Mouse (Mus musculus) testis, postnatal 14 days (tissue): ENCODE measurements around the gene Zbtb32.
A peak's percentile ranks its signal among the peaks of the same experiment; 100 is the strongest.

Experiments
- DNase-seq: peaks from one replicate; pipeline ENCODE4 v3.0.0; 2021; ENCODE audit warnings: low spot score

Zbtb32 gene

DNA sequence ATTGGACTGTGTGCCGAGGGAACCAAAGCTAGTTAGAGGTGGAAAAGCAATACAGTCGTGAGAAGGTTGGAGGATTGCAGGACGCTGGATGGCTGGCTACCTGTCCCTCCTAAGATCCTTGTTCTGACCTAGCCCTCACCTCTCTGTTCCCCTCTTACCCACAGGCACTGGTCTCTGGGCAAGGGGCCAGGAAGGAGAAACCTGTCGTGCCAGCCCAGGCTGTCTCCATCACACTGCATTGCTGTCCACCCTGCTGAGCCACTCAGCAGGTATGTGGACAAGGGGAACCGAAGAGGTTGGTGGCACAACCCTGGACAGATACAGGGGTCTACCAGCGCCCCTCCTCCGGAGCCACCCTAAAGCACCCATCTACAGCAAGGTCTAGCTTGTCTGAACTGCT is 1.9 kb upstream of the Zbtb32 start:
- no peak for DNase-seq

DNA sequence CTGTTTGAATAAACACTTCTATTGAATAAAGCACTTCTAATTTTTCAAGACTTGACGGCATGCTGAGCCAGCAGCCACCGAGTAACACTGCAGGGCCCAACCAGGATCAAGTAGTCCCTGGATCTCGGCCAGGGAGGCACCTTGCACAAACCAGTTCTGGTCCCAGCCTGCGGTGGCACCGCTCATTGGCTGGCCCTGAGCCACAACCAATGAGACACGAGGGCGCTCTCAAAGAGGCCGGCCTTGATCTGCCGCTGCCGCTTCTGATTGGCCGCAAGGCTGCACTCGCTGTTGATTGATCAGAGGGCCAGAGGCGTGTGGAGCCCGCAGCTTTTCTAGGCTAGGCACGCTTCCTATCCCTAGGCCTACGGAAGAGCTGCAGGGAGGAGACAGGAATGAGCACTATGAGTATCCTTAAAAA is 1.2 kb upstream of the Zbtb32 start:
- DNase-seq, result peak; percentile 95

DNA sequence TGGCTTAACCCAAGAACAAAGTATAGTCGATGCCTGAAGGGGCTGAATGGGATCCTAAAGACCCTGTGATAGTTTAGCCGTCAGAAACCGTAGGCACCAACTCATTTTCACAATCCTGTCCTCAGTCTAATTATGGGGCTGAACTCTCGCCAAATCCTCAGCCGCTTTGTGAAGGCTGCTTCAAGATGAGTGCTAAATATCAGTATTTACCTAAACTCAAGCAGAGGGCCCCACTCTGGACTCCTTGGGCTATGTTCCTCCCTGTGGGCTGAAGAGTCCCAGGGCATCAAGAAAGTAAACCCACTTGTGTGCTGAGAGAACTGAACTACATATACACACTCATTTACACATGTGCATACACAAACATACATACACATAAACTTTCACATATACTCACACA is 1.9 kb downstream of the Zbtb32 start:
- no peak for DNase-seq

DNA sequence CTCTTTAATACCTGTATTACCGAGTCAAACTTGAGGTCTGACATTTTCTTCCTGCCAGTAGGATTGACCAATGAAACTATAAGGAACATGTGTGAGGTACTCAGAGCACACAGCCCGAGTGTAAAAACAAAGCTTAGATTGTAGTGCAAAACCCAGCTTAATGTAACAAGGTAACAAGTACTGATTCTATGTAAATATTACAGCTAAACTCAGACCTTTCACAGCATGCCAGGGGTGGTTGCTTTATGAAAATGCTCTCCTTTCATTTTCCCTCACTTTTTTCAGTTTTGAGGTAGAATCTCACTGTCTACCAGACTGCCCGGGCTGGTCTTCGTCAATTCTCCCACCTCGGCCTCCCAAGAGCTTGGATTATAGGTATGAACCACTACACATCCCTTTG is 2.6 kb downstream of the Zbtb32 start:
- no peak for DNase-seq

DNA sequence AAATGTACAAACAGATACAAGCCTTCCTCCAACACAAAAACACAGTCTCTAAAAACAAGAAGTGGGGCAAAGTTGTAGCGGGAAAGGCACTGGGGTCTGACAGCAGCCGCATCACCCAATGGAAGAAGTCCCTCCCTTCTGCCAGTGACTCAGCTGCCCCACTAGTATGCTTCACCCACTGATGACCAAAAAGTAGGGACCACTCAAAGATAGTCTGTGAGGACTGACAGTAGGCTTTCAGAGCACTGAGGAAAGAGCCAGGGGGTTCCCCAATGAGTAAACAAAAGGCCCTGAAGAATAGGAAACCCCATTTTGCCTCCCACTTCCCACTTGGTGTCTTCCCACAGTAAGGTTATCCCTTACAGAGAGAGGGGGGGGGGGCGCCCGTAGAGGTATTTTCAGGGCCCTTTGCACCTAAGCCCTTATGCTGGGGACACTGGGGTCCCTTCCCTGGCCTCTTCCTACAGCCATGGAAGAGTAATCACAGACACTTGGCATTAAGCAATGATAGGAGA is 4.1 kb downstream of the Zbtb32 start:
- no peak for DNase-seq

GRCm38 (mm10) chr7:30593579-30594509 is 4.9 kb downstream of the Zbtb32 start:
- no peak for DNase-seq

- DNase-seq, result no peak
These were observed 5.8 kb downstream of the Zbtb32 start for GRCm38 (mm10) chr7:30592772-30593423.

GRCm38 (mm10) chr7:30591605-30591951 is 7.1 kb downstream of the Zbtb32 start:
- DNase-seq, result no peak

DNA sequence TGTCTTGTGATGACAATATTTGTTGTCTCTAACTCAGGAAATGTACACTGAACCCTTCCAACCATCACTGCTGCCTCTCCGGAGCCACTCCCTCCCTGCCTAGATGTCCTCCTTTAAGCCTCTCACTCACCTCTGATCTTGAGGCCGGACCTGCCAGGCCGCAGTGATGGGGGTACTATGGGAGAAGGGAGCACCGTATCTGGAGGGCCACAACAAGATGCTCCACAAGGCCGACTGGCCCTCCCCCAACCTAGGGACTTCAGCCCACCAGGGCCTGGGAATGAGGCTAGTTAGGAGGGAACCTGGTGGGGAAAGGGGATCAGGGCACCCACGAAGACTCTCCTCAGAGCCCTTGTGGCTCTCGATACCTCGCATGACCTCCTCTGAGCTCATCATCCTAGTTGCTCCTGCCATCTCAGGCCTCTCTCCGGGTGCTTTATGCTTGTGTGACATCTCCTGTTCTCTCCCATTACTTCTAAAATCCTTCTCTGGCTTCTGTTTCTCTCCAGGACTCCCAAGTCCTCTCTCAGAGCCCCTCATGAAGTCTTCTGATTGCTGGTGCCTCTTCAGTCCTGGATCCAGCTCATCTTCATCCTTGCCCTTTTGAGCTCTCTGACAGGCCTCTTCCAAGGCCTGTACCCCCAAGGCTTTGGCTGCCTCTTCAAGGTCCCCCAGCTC is 7.6 kb downstream of the Zbtb32 start:
- no peak for DNase-seq

GRCm38 (mm10) chr7:30589435-30590301 is 9.0 kb downstream of the Zbtb32 start:
- peak; percentile 78 for DNase-seq

- peak; percentile 99 for DNase-seq
These were observed 9.9 kb downstream of the Zbtb32 start, which contains the start of gene Kmt2b for GRCm38 (mm10) chr7:30588676-30589434. TSS of gene Kmt2b (minus strand) at chr7:30588726.

DNA sequence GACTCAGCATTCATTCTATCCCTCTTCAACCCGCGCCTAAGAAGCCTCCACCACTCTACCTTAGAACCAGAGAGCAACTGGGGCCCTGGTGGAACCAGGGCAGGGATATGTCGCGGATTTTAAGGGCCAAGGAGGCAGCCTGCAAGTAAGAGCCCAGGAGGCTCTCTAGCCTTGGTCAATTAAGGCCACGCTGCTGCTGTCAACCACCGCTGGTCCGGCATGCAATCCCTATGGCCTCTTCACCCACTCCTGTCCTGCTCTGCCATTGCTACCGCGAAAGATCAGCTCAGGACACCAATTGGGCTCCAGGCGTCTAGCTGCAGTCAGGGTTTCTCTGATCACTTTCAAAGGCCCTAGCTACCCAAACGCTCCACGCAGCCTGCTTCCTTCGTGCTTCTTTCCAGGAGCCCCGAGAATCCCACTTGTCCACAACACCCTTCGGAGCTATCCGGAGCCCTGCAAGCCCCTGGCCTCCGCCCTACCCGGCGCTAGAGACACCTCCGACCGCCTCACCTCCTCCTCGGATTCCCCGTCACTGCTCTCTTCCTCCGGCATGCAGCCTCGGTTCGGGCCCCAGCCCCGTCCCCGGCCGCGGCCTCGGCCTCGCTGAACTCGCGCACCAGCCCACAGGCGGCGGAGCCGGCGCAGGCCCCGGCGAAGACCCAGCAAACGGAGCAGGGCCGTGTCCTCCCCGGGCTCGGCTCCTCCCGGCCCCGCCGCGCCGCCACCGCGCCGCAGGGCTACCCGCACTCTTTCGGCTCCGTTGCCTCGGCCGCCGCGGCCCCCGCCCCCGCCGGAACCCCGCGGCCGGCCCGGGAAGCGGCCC is 10.7 kb downstream of the Zbtb32 start:
- peak; percentile 72 for DNase-seq

- no peak for DNase-seq
These were observed 12.2 kb downstream of the Zbtb32 start for GRCm38 (mm10) chr7:30586455-30587020.

GRCm38 (mm10) chr7:30585170-30585569 is 13.5 kb downstream of the Zbtb32 start:
- DNase-seq, result no peak

DNA sequence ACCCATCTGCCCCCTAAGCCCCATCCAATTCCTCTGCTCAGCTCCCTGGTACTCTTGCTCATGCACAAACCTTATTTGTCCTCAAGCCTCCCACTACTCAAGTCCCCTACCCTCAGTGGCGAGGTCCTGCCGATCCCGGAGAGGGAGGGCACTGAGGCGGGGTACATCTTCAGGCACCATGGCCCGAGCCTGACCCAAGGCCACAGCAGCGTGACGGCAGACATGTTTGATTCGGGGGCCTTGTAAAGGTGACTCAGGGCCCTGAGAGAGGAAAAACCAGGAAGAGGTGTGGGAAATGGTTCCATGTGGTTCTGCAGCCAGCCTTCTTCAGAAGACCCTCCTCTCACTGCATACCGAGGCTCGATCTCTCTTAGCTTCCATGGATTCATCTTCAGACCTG is 14.4 kb downstream of the Zbtb32 start:
- DNase-seq, result no peak

- no peak for DNase-seq
These were observed 17.2 kb downstream of the Zbtb32 start for GRCm38 (mm10) chr7:30581547-30581946.

DNA sequence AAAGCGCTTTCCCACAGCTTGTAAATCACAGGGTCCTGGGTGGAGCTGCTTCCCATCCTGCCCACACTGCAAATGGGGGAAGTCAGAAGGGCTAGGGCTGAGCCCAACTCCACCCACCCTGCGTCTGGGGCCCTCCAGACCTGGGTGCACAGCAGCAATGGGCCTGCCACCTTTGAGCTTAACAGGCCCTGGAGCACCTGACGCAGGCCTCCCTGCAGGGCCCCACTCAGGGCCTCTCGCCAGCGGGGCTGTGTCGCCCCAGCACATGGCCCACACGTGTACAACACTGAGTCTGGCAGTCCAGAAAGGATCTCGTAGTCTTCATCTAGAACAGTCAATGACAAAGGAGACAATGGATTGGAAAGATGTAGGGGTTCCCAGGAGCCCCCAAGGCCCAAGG is 18.8 kb downstream of the Zbtb32 start:
- no peak for DNase-seq

GRCm38 (mm10) chr7:30572969-30573368 is 25.7 kb downstream of the Zbtb32 start:
- peak; percentile 66 for DNase-seq

GRCm38 (mm10) chr7:30572389-30572788 is 26.3 kb downstream of the Zbtb32 start:
- no peak for DNase-seq

DNA sequence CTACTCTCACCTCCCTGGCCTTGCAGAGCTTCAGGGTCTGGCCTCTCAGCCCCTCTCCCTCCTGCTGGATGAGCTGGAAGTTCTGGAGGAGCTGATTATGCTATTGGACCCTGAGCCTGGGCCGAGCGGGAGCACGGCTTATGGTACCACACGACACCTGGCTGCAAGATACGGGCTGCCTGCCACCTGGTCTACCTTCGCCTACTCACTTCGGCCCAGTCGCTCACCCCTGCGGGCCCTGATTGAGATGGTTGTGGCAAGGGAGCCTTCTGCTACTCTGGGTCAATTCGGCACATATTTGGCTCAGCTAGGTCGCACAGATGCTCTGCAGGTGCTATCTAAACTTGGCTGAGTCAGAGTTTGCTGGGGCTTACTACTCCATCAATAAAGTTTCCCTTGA is 31.2 kb downstream of the Zbtb32 start:
- no peak for DNase-seq
